Mouse (Mus musculus) neural tube, embryonic 15.5 days (tissue): ENCODE data around the gene Pou6f2. TPM values are rescaled to one million over a fixed set of nuclear protein-coding genes. Genes with fewer than 3 reads are reported as not detected.

Source experiments
- ATAC-seq: fragments of 200-750 bp; cut with Nextera tagmentation; 2 replicates; pipeline ENCODE4 v1.8.0; 2017; ENCODE audit warnings: mild to moderate bottlenecking, moderate TSS enrichment, moderate library complexity; ENCODE audit not compliant: low FRiP score
- H3K27ac ChIP-seq: fragments of 300-500 bp; sonication (generic); replicated peaks from 2 replicates; pipeline ENCODE4 v1.5.1; 2015; ENCODE audit warnings: mild to moderate bottlenecking, inconsistent platforms
- H3K27me3 ChIP-seq: fragments of 300-500 bp; sonication (generic); replicated peaks from 2 replicates; pipeline ENCODE4 v1.6.1; 2015; ENCODE audit warnings: inconsistent platforms
- H3K36me3 ChIP-seq: fragments of 300-500 bp; sonication (generic); 2 replicates; pipeline ENCODE4 v1.6.1; 2015; ENCODE audit warnings: inconsistent platforms
- H3K4me1 ChIP-seq: fragments of 300-500 bp; sonication (generic); 2 replicates; pipeline ENCODE4 v1.6.1; 2015; ENCODE audit warnings: inconsistent platforms
- H3K4me2 ChIP-seq: fragments of 300-500 bp; sonication (generic); 2 replicates; pipeline ENCODE4 v1.6.1; 2015; ENCODE audit warnings: inconsistent platforms, mild to moderate bottlenecking, moderate library complexity
- H3K4me3 ChIP-seq: fragments of 300-500 bp; sonication (generic); replicated peaks from 2 replicates; pipeline ENCODE4 v1.5.1; 2015; ENCODE audit warnings: mild to moderate bottlenecking, inconsistent platforms
- H3K9ac ChIP-seq: fragments of 300-500 bp; sonication (generic); replicated peaks from 2 replicates; pipeline ENCODE4 v1.6.1; 2015; ENCODE audit warnings: mild to moderate bottlenecking, inconsistent platforms
- H3K9me3 ChIP-seq: fragments of 300-500 bp; sonication (generic); replicated peaks from 2 replicates; pipeline ENCODE4 v1.6.1; 2016; ENCODE audit warnings: inconsistent platforms
- WGBS: fragments of 180-500 bp; shearing (Covaris S2); methylation state at CpG from one replicate; pipeline ENCODE4 v1.1.7; 2015; ENCODE audit warnings: mixed read lengths; 5-methylcytosine and 5-hydroxymethylcytosine counted together
- polyA plus RNA-seq: library from polyadenylated mRNA; unstranded; fragments of >200 nt; fragmentation: Nextera tagmentation; extraction: Ambion mirVana; gene quantifications from 2 replicates; pipeline ENCODE4 v1.2.1, GENCODE M21; 2015

Pou6f2 gene
- polyA plus RNA-seq, 1 experiment from 2014 or later, result 10.4 TPM

DNA sequence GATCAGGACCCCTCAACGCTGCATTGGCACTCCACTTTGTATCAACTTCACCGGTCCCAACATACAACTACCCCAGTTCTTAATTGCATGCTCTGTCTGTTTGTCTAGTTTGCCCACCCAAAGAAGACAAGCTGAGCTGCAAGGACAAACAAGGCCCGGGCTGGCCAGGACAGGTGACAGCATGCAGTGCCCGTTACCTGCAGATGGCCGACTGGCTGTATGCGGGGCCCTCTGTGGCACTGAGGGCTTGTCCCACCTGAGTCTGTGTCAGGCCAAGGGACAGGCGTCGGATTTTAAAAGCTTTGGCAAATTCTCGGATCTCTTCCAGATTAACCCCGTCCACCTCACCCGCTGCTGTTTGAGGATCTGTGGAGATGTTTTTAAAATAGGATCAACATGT is 268.7 kb downstream of the Pou6f2 start:
- no peak for ATAC-seq
- Histone ChIP-seq H3K36me3 (no peaks in the 10 kb centered on the region), H3K27me3 (no peaks in the 10 kb centered on the region), H3K9ac (no peak overlapping the region), H3K27ac (no peak overlapping the region), H3K4me1 (peaks cover 14% of the 10 kb centered on the region), H3K4me2 (no peak overlapping the region), H3K4me3 (no peak overlapping the region), H3K9me3 (no peaks in the 10 kb centered on the region)
- 93% methylated on average over 11 of the region's 11 CpGs for WGBS

DNA sequence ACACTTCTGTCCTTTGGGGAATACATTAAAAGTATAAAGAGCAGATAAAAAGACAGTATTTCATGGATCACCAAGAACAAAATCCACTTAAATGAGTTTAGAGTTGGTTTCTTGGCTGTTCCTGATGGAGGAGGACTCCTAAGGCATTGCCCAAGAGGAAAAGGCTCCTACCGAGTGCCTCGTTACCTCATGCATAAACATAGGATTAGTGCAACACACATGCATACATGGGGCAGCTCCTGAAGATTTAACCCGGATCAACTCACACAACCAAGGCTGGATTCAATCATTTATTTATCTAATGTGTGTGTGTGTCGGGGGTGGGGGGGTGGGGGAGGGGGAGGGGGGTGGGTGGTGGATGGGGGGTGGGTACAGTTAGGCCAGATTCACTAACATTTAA is 269.4 kb downstream of the Pou6f2 start:
- 40% methylated on average over 4 of the region's 4 CpGs for WGBS

DNA sequence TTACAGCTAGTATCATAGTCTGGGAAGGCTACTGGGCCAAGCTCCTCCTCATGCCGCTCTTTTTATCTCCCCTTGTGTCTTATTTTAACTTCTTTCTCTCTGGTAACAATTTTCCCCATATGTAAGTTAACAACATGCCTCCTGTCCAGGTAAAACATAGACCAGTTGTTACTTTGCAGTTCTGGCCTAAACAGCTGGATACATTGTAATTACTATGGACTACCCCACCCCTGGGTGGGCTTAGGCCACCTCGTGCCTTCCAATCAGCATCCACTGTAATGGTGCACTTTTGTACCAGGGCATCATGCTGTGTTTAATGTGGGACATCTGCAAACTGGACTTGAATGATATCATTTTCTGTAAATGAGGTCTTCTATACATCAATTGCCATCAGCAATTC is 271.4 kb downstream of the Pou6f2 start:
- no peaks in the 10 kb centered on the region for H3K9me3 ChIP-seq
- no peaks in the 10 kb centered on the region for H3K36me3 ChIP-seq
- peaks cover 14% of the 10 kb centered on the region for H3K4me1 ChIP-seq
- 63% methylated on average over 2 of the region's 2 CpGs for WGBS
- H3K9ac ChIP-seq, result no peak overlapping the region
- no peak overlapping the region for H3K27ac ChIP-seq
- ATAC-seq, result no peak
- H3K4me2 ChIP-seq, result no peak overlapping the region
- H3K27me3 ChIP-seq, result no peaks in the 10 kb centered on the region
- H3K4me3 ChIP-seq, result no peak overlapping the region

More for the DNA sequence above, 269.4 kb downstream of the Pou6f2 start:
- Histone ChIP-seq H3K9me3 (no peaks in the 10 kb centered on the region), H3K27ac (no peak overlapping the region), H3K27me3 (no peaks in the 10 kb centered on the region), H3K36me3 (no peaks in the 10 kb centered on the region), H3K4me3 (no peak overlapping the region), H3K4me1 (peaks cover 14% of the 10 kb centered on the region), H3K4me2 (no peak overlapping the region), H3K9ac (no peak overlapping the region)
- no peak for ATAC-seq

DNA sequence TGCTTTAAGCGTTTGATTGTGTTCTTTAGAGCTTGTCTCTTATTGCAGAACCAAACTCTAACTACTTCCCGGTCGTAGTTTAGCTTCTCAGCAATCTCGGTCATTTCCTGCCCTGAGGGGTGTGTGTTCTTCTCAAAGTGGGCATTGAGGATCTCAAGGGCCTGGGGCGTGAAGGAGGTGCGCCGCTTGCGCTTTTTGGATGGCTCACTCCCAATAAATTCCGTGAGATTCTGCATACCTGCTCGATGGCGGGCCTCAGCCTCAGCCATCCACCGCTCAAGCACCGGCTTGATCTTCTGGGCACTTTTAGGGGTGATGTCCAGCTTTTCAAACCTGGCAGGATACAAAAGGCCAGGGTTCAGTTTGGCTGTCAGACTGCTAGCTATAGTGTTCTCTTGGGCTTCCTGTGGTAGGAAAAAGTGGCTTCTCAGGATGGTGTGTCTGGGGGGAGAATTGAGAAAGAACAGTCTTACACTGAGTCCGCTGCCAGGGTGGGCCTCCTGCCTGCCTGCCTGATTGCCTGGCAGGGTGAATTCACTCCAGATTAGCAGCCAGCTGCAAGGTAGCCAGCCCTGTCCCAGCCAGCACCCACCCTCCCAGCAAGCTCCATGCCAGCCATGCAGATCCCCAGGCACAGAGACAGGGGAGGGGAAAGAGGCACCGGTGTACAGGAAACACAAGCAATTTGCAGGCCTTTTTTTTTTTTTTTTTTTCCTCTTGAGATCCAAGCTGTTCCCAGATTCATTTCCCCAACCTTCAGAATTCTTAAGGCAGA is 272.1 kb downstream of the Pou6f2 start:
- no peaks in the 10 kb centered on the region for H3K27me3 ChIP-seq
- H3K4me3 ChIP-seq, result no peak overlapping the region
- no peak overlapping the region for H3K9ac ChIP-seq
- H3K4me1 ChIP-seq, result peaks cover 14% of the 10 kb centered on the region
- H3K4me2 ChIP-seq, result no peak overlapping the region
- H3K27ac ChIP-seq, result no peak overlapping the region
- no peaks in the 10 kb centered on the region for H3K9me3 ChIP-seq
- WGBS, result 66% methylated on average over 15 of the region's 15 CpGs
- H3K36me3 ChIP-seq, result no peaks in the 10 kb centered on the region
- no peak for ATAC-seq

DNA sequence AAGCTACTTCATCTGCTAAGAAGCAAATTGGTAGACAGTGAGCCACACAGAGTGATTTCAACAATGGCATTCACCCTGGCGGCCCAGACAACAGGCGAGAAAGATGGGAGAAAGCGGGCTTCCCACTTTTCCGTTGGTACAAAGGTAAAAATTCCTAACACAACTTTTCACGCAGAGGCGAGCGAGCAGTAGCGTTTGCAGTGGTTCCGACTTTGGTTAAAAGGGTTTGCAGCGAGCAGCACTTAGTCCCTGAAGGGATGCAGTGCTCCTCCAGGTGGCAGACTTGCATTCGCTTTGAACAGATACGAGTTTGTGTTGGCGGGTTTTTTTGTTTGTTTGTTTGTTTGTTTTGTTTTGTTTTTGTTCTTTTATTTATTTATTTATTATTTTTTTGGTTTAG is 273.1 kb downstream of the Pou6f2 start:
- H3K4me3 ChIP-seq, result no peak overlapping the region

DNA sequence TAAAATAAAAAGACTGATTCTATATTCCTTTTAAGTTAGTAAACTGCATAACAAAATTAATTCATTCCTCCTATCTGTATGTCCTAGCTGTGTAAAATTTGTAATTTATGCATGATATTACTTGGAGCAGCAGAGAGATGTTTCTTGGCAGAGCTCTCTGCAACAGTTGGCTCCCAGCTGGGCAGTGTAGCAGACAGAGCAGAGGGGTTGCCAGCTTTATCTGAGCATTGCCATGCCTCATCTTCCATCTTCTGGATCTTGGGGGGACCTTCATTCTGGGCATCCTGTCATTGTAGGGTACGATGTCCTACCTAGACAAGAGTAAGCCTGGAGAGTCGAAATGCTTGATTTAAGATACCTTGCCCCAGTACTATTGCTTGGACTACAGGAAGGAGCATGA is 277.1 kb downstream of the Pou6f2 start:
- Histone ChIP-seq H3K9me3 (no peaks in the 10 kb centered on the region), H3K27ac (no peak overlapping the region), H3K4me1 (peaks cover 3% of the 10 kb centered on the region; the same call in 1 of the 2 replicates), H3K36me3 (no peaks in the 10 kb centered on the region), H3K4me2 (no peak overlapping the region), H3K9ac (no peak overlapping the region), H3K4me3 (no peak overlapping the region), H3K27me3 (no peaks in the 10 kb centered on the region)
- ATAC-seq, result no peak
- WGBS, result 88% methylated on average over 2 of the region's 2 CpGs

More for the DNA sequence above, 273.1 kb downstream of the Pou6f2 start:
- H3K4me2 ChIP-seq, result peak overlapping the region; percentile 47
- peaks cover 6% of the 10 kb centered on the region for H3K4me1 ChIP-seq
- peak; percentile 75; the same call in 1 of the 2 replicates for ATAC-seq
- H3K27me3 ChIP-seq, result no peaks in the 10 kb centered on the region
- H3K9ac ChIP-seq, result no peak overlapping the region
- no peaks in the 10 kb centered on the region for H3K36me3 ChIP-seq
- no peak overlapping the region for H3K27ac ChIP-seq
- no peaks in the 10 kb centered on the region for H3K9me3 ChIP-seq
- 26% methylated on average over 13 of the region's 13 CpGs for WGBS

DNA sequence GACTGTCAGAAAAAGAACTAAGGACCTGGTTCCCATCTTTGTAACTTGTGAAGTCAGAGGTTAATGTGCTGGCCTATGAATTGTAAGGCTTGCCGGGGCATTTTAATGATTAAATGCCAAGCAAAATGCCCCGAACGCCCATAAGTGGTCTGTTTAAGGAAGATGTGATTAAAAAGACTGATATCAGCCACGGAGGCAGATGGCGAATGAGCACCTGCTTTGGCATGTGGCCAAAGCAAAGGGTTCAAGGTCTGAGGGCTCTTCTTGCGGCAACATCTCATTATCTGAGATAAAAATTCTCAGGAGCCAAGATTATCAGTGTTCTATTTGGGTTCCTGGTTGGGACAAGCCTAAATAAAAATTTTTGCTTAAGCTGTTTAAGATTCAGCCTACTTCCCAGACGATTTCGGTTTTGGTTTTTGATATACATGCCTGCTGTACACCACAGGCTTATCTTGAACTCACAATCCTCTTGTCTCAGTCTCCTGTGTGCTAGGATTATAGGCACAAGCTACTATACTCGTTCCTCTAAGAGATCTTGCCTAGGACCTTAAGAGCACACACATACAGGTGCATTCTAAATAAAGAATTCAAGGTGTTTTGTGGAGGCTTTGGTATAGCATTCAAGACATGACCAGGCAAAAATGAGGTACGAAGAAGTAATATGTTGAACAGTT is 315.9 kb downstream of the Pou6f2 start:
- ATAC-seq, result no peak
- H3K4me3 ChIP-seq, result no peak overlapping the region
- WGBS, result 79% methylated on average over 10 of the region's 10 CpGs
- H3K27ac ChIP-seq, result no peak overlapping the region
- no peak overlapping the region for H3K9ac ChIP-seq
- no peaks in the 10 kb centered on the region for H3K27me3 ChIP-seq
- no peaks in the 10 kb centered on the region for H3K9me3 ChIP-seq
- no peak overlapping the region for H3K4me2 ChIP-seq
- no peaks in the 10 kb centered on the region for H3K4me1 ChIP-seq
- no peaks in the 10 kb centered on the region for H3K36me3 ChIP-seq
